Mouse (Mus musculus): ENCODE measurements around the gene Ptgfrn.

DNA sequence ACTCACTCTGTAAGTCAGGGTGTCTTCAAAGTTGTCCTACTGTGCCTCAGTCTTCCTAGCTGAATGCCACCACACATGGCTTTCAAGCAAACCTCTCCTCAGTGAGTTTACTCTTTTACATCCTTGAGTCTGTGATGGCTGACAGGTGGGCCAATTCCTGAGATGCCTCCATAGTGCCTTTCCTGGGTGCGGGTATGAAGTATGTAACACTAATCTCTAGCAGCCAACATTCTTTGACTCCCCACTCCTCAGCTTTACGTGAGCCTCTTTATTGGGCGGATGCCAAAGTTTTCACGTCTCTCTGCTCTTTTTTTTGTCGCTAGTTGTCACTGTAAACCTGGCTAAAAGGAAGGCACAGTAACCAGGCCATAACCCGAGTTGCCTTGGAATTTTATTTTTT, 104.7 kb downstream of the Ptgfrn start:
- TF ChIP-seq CTCF (conservative IDR thresholded peaks at IDR 0.05; ENCODE audit: low read length) (no peak), POU5F1 (IDR thresholded peaks at IDR 0.05; ENCODE audit: borderline replicate concordance, low read length) (no peak)

All from E14TG2a.4 (cell line).